Mouse (Mus musculus) embryonic facial prominence, embryonic 10.5 days (tissue): Measurements from ENCODE around the gene Lta. TPM values are rescaled to one million over a fixed set of nuclear protein-coding genes. Genes with fewer than 3 reads are reported as not detected.

ENCODE experiments used
- DNase-seq: peaks from one replicate; pipeline ENCODE4 v3.0.0-alpha.2; 2017; ENCODE audit warnings: low spot score
- H3K27ac ChIP-seq: fragments of 300-500 bp; sonication (generic); replicated peaks from 2 replicates; pipeline ENCODE4 v1.5.1; 2016; ENCODE audit warnings: mild to moderate bottlenecking
- H3K27me3 ChIP-seq: fragments of 300-500 bp; sonication (generic); replicated peaks from 2 replicates; pipeline ENCODE4 v1.6.1; 2016; ENCODE audit warnings: low read depth, mild to moderate bottlenecking; ENCODE audit not compliant: poor library complexity, severe bottlenecking
- H3K36me3 ChIP-seq: fragments of 300-500 bp; sonication (generic); replicated peaks from 2 replicates; pipeline ENCODE4 v1.6.1; 2016; ENCODE audit warnings: mild to moderate bottlenecking, moderate library complexity
- H3K4me1 ChIP-seq: fragments of 300-500 bp; sonication (generic); 2 replicates; pipeline ENCODE4 v1.6.1; 2016
- H3K4me3 ChIP-seq: fragments of 300-500 bp; sonication (generic); 2 replicates; pipeline ENCODE4 v1.5.1; 2016; ENCODE audit warnings: mild to moderate bottlenecking, moderate library complexity
- H3K9me3 ChIP-seq: fragments of 300-500 bp; sonication (generic); 2 replicates; pipeline ENCODE4 v1.6.1; 2016; ENCODE audit warnings: mild to moderate bottlenecking
- WGBS: fragments of 180-500 bp; shearing (Covaris S2); methylation state at CpG from one replicate; pipeline ENCODE4 v1.1.7; 2016; 5-methylcytosine and 5-hydroxymethylcytosine counted together
- polyA plus RNA-seq: library from polyadenylated mRNA; unstranded; fragments of >200 nt; fragmentation: Nextera tagmentation; extraction: Ambion mirVana; gene quantifications from 2 replicates; pipeline ENCODE4 v1.2.1, GENCODE M21; 2016

The Lta gene
- polyA plus RNA-seq, 1 experiment from 2014 or later: not detected

DNA sequence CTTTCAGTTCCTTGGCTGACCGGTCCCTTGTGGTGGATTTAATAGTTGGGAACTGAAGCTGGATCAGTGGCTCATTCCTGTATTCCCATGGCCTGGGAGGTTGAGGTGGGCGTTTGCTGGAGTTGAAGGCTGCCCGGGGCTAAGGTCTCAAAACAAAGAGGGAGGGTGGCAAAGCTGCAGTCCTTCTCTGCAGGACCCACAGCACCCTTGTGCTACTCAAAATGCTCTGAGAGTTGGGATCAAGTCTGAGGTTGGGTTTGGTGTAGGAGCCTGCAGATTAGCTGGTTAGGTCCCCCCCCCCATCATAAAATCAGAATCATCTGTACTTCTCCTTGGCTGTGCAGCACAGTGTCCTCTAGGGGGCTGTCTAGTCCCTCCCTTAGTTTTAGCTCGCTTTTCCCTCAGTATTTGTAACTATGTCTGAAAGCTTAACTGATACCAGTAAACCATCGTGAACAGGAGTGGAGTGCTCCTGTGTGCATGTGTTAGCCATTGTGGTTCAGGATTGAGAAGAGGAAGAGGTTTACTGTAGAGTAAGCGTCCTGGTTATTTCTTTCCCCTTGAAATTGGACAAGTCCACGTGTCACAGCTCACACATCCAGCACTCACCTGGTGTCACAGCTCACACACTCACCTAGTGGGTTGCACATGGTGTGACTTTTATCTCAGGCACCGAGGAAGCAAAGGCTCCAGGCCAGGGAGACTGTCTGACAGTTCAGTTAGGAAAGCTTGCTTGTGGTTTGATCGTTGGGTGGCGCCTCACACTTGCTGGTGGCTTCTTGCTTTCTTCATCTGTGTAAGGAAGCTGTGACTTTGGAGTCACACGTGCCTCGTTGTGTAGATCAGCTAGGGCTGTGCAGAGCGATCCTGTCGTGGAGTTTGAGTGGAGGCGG is 40.8 kb upstream of the Lta start:
- Histone ChIP-seq H3K27ac (no peak overlapping the region), H3K27me3 (no peaks in the 10 kb centered on the region), H3K4me3 (peak overlapping the region; percentile 98), H3K9me3 (no peaks in the 10 kb centered on the region), H3K4me1 (peaks cover 34% of the 10 kb centered on the region), H3K36me3 (peaks cover 82% of the 10 kb centered on the region)
- no peak for DNase-seq
- 91% methylated on average over 15 of the region's 15 CpGs for WGBS

DNA sequence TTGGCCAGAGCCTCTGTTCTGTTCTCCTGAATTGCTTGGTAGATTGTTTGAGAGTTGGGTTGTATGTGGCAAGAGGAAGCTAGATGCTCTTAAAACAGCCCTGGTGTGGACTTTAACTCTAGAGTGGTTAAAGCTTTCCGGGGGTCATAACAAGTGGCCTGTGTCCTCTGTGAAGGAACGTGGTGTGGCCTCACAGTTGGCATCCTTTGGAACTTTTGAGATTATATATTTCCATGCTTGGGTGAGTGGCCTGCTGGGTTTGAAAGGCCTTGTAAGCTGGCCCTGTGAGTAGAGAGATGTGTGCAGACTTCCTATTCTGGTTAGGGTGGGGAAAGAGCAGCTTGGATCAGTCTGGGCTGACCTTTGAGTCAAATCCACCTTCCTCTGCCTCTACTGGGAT is 39.8 kb upstream of the Lta start:
- Histone ChIP-seq H3K36me3 (peaks cover 73% of the 10 kb centered on the region), H3K4me1 (peaks cover 44% of the 10 kb centered on the region), H3K27ac (no peak overlapping the region), H3K27me3 (no peaks in the 10 kb centered on the region), H3K4me3 (peak overlapping the region; percentile 98), H3K9me3 (no peaks in the 10 kb centered on the region)
- DNase-seq: no peak
- 88% methylated on average over 2 of the region's 2 CpGs for WGBS

DNA sequence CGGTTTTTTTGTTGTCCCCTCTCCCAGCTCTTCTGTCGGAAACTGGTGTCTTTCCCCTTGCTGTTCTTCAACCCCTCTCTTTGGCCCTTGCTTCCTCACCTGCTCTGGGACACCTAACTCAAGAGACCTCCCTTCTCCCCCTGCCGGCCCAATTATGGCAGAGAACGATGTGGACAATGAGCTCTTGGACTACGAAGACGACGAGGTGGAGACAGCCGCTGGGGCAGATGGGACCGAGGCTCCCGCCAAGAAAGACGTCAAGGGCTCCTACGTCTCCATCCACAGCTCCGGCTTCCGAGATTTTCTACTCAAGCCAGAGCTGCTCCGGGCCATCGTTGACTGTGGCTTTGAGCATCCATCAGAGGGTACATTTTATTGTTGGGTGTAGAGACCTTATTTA is 37.9 kb upstream of the Lta start:
- WGBS: 16% methylated on average over 16 of the region's 16 CpGs

DNA sequence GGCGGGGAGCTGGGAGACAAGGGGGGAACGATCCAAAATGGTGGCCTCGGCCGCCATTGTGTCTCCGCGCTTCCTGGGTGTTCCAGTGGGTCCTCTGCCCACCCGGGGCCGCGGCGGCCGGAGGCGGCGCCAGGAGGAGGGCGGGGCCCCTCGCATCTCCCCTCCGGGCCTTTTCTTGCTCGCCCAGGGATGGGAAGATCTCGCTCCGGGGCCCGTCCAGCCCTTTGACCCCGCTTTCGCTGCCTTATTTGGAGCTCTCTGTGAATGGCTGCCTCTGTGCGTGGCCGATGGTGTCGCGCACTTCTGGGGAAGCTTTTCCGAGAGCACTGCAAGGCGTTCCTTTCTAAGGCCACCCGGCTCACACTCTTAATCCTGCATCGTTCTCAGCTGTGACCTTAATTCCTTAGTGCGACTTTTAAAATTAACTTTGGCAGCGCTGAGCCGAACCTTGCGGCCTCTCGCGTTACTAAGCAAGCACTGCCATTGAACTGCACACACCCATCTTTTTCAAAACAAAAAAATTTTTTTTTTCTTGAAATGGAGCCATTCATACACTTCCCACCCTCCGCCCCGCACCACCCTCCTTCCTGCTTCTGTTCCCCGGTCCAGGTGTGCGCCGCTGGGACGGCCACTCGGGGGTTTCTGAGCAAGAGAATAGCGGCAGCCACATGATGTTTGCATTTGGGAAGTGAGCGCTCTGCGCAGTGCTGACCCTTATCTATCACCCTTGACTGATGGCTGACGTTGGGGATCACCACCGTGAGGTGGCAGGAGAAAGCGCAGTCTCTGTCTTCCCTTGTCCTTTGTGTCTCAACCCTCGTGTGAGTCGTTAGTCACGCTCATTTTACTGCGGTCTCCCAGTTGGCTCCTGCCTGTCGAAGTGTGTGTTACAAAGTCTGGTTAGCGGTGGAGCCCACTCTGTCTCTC is 37.1 kb upstream of the Lta start:
- peak overlapping the region; percentile 98 for H3K4me3 ChIP-seq
- peak; percentile 71 for DNase-seq
- no peaks in the 10 kb centered on the region for H3K27me3 ChIP-seq
- under 1% methylated on average over 55 of the region's 55 CpGs for WGBS
- H3K27ac ChIP-seq: peak overlapping the region; percentile 100
- peaks cover 43% of the 10 kb centered on the region for H3K4me1 ChIP-seq
- H3K9me3 ChIP-seq: no peaks in the 10 kb centered on the region
- peaks cover 45% of the 10 kb centered on the region for H3K36me3 ChIP-seq

More for the DNA sequence above, 37.9 kb upstream of the Lta start:
- H3K27me3 ChIP-seq: no peaks in the 10 kb centered on the region
- peak overlapping the region; percentile 98 for H3K4me3 ChIP-seq
- H3K9me3 ChIP-seq: no peaks in the 10 kb centered on the region
- peaks cover 44% of the 10 kb centered on the region for H3K4me1 ChIP-seq
- DNase-seq: peak; percentile 63
- H3K27ac ChIP-seq: peak overlapping the region; percentile 100
- H3K36me3 ChIP-seq: peaks cover 53% of the 10 kb centered on the region

DNA sequence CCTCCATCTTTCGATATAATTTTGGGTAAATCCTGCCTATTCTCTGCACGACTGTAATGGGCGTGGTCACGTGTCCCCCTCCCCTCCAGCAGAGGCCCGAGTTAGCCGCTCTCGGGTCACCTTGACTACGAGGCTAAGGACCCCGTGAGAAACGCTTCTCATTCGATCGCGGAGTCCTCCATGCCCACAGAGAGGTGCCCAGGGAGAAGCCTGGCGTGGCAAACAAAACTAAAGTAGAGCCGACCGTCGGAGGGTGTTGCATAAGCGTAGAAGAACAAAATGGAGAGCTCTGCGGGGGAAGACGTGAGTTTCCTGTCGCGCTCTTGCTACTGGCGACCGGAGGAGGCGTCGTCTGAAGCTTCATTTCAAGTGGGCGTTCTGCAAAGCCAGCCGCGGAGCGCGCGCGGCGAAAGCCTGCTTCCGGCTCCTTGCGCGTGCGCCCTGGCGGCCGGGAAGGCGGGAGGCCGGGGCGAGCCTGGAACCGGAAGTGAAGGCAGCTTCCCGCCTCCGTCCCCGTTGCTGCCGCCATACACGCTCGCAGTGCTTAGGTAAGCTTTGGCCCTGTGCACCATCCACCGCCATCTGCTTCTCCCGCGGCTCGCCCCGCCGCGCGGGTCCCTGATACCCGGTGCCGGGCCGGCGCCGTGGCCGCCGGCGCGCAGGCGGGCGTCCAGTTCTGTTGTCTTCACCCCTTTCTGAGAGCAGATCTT is 36.3 kb upstream of the Lta start, which contains the start of gene Ddx39b:
Gene Ddx39b (plus strand): TSS at position 442 of the 710 bp plus-strand sequence.
- Histone ChIP-seq H3K4me1 (peaks cover 47% of the 10 kb centered on the region), H3K4me3 (peak within 1 kb of the TSS; percentile 98), H3K27ac (peak within 1 kb of the TSS; percentile 100), H3K9me3 (no peaks in the 10 kb centered on the region), H3K36me3 (peaks cover 37% of the 10 kb centered on the region), H3K27me3 (no peaks in the 10 kb centered on the region)
- DNase-seq: peak; percentile 96
- 0% methylated on average over 69 of the region's 69 CpGs for WGBS

DNA sequence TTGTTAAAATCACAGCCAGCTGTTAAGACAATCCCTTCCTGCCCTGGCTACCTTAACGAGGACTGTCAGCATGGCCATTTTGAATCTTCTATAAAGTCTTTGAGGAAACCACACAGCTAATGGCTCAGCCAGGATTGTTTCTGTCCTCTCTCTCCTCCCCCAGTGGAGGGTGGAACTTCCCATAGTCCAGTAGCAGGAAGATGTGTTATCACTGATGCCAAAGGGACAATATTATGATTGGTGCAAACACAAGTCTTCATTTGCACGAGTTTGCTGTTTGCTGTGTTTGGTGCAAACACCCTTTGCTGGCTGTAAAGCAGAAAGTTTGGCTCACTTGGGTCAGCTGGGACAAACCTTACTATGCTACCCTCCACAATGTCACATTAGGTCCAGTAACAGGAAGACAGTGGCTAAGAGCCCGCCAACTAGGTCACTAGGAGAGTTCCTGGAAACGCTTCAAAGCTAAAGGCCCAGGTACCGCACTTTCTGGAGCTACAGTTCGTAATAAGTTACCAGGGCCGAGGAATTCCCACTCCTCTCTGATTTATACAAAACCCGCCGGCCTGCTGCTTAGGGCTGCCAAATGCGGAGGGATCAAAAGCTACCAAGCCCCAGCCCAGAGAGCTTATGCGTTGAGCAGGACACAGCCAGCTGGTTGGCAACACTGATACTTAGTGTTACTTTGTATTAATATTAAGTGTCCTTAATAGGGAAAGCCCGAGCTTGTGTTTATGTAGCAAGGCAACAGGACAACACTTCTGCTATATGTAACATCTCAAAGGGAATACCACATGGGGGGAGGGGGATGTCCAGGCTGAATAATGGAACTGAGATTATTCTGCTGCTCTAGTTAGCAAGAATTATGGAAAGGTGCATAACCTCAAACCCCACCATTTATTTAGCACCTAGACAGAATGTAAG is 35.5 kb upstream of the Lta start:
- Histone ChIP-seq H3K4me3 (peak overlapping the region; percentile 98), H3K27ac (peak overlapping the region; percentile 100), H3K9me3 (no peaks in the 10 kb centered on the region), H3K4me1 (peaks cover 49% of the 10 kb centered on the region), H3K36me3 (peaks cover 29% of the 10 kb centered on the region), H3K27me3 (no peaks in the 10 kb centered on the region)
- DNase-seq: no peak
- 35% methylated on average over 12 of the region's 12 CpGs for WGBS

DNA sequence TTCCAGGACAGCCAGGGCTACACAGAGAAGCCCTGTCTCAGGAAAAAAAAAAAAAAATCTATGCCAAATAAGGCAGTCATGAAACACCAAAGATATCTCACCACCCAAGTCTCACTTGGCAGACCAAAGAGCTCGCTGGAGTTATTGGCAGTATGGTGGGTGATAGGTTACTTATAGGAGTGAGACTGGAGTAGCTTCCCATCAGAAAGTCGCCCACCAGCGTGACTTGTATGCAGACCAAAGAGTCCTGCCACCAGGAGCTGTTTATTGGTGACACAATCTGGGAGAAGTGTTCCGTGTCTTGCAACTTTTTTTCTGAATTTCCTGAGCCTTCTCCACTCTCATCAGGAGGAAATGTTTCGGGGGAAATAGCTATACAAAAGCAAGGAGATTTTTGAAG is 34.5 kb upstream of the Lta start:
- 84% methylated on average over 5 of the region's 5 CpGs for WGBS
- peaks cover 20% of the 10 kb centered on the region for H3K36me3 ChIP-seq
- H3K9me3 ChIP-seq: no peaks in the 10 kb centered on the region
- H3K27me3 ChIP-seq: no peaks in the 10 kb centered on the region
- no peak overlapping the region for H3K27ac ChIP-seq
- no peak overlapping the region for H3K4me3 ChIP-seq
- peaks cover 44% of the 10 kb centered on the region for H3K4me1 ChIP-seq
- DNase-seq: no peak

DNA sequence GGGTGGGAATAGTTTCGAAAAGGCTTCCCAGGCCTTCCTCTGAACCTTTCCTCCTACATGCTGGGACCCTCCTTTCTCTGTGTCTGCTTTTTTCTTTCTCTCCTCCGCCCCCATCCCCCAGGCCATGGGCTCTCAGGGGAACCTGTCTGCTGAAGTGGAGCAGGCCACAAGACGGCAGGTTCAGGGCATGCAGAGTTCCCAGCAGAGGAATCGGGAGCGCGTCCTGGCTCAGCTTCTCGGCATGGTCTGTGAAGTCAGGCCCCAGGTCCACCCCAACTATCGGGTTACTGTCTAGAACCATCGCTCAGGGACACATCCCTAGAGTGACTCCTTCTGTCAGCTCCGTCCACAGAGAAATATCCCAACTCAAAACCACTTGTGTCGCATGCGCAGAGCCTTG is 32.4 kb upstream of the Lta start:
- Histone ChIP-seq H3K4me1 (peaks cover 38% of the 10 kb centered on the region), H3K4me3 (no peak overlapping the region), H3K9me3 (no peaks in the 10 kb centered on the region), H3K27ac (no peak overlapping the region), H3K27me3 (no peaks in the 10 kb centered on the region), H3K36me3 (peaks cover 11% of the 10 kb centered on the region)
- DNase-seq: no peak
- 84% methylated on average over 12 of the region's 12 CpGs for WGBS

DNA sequence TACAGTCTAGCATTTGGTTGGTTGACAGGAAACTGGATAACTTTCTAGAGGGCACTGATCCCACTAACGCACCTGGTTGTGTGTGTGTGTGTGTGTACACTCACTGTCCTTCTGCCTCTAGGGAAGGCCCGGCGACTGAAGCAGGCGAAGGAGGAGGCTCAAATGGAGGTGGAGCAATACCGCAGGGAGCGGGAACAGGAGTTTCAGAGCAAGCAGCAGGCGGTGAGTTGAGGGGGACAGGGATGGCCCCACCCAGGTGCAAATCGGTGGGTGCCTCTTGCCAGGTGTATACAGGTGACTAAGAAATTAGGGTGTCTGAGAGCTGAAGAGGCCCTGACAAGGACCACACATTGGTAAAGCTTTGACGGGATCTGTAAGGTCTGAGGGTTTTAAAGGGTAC is 31.8 kb upstream of the Lta start:
- 77% methylated on average over 9 of the region's 9 CpGs for WGBS
- no peak overlapping the region for H3K27ac ChIP-seq
- peak overlapping the region; percentile 72; the same call in 1 of the 2 replicates for H3K4me3 ChIP-seq
- H3K36me3 ChIP-seq: peaks cover 11% of the 10 kb centered on the region
- no peaks in the 10 kb centered on the region for H3K9me3 ChIP-seq
- peaks cover 41% of the 10 kb centered on the region for H3K4me1 ChIP-seq
- no peak for DNase-seq
- no peaks in the 10 kb centered on the region for H3K27me3 ChIP-seq

DNA sequence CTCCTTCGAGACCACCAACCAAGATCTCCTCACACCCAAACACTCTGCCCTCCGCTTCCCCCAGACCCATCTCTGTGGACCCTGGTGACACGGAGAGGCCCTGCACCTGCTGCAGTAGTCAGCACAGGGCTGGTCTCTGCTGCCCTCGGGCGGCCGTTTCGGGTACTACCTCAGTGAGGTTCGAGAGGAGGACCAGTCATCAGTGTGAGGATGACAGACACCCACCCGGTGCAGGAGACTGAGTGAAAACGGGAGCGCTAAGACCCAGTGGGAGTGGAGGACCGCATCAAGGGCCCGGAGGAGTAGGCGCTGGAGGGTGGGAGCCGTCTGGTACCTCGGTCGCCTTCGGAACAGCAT is 31.2 kb upstream of the Lta start:
- Histone ChIP-seq H3K36me3 (peaks cover 16% of the 10 kb centered on the region), H3K27ac (peak overlapping the region; percentile 95), H3K27me3 (no peaks in the 10 kb centered on the region), H3K9me3 (no peaks in the 10 kb centered on the region), H3K4me3 (peak overlapping the region; percentile 72), H3K4me1 (peaks cover 46% of the 10 kb centered on the region)
- peak; percentile 96 for DNase-seq
- 2% methylated on average over 18 of the region's 18 CpGs for WGBS

DNA sequence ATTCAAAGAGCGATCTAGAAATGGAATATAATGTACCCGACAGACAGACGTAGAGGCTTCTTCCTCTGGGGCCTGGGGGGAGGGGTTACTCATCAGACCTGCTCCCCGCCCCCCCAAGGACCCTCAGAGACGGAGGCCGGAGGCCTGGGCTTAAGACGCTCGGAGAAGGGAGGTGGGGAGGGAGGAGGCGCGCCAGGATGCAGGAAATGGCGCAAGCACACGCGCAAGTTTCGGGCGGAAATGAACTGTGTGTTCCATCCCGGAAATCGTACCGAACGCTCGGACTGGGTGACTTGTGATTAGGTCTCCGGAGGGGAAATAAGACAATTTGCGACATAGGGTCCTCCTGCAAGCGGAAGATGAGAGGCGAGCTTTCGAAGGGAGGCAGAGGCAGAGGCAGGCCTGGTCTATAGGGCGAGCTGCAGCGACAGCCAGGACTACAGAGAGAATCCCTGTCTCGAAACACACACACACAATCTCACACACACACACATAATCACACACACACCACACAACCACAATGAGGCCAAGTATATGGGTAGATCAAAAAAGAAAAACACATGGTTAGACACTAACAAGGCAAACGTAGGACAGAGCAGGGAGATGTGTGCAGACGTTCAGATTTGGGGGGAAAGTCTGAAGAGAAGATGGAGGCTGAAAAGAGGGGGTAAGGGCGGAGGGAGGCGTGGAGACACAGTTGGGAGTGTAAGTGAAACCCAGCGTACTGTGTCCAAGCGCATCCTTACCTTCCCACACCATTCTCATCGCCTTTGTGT is 30.7 kb upstream of the Lta start, which contains the start of gene Nfkbil1:
Gene Nfkbil1 (minus strand): TSS at position 179 of the 776 bp plus-strand sequence.
- Histone ChIP-seq H3K9me3 (no peaks in the 10 kb centered on the region), H3K4me1 (peaks cover 43% of the 10 kb centered on the region), H3K36me3 (peaks cover 22% of the 10 kb centered on the region), H3K27me3 (no peaks in the 10 kb centered on the region), H3K4me3 (peak within 1 kb of the TSS; percentile 72), H3K27ac (peak within 1 kb of the TSS; percentile 95)
- WGBS: under 1% methylated on average over 35 of the region's 35 CpGs
- peak; percentile 93 for DNase-seq
